Mouse (Mus musculus): ENCODE measurements around the gene Lefty2.
"Not testable (repeated sequence)": the region's sequence is repeated elsewhere in the genome, so short reads cannot be mapped to it uniquely, and the experiment has no call there.

Lefty2 gene

GRCm38 (mm10) chr1:180933659-180934058, 40.8 kb downstream of the Lefty2 start:
- no peak for DNase-seq (ENCODE audit: low read depth, low spot score)

- no peak for DNase-seq (ENCODE audit: low read depth, low spot score)
These were observed 41.8 kb downstream of the Lefty2 start, which contains the start of gene Lefty1 for GRCm38 (mm10) chr1:180934467-180935419. Lefty1 (plus strand) TSS chr1:180935022.

GRCm38 (mm10) chr1:180936610-180937398, 43.9 kb downstream of the Lefty2 start:
- DNase-seq (ENCODE audit: low read depth, low spot score), result not testable (repeated sequence)

- DNase-seq (ENCODE audit: low read depth, low spot score), result not testable (repeated sequence)
These were observed 44.7 kb downstream of the Lefty2 start for GRCm38 (mm10) chr1:180937631-180938030.

- DNase-seq (ENCODE audit: low read depth, low spot score), result not testable (repeated sequence)
These were observed 45.9 kb downstream of the Lefty2 start for GRCm38 (mm10) chr1:180938781-180939180.

- no peak for DNase-seq (ENCODE audit: low read depth, low spot score)
These were observed 48.0 kb downstream of the Lefty2 start for GRCm38 (mm10) chr1:180940776-180941460.

GRCm38 (mm10) chr1:180941726-180942125, 48.8 kb downstream of the Lefty2 start:
- DNase-seq (ENCODE audit: low read depth, low spot score), result no peak

GRCm38 (mm10) chr1:180942166-180943031, 49.5 kb downstream of the Lefty2 start, which contains the start of gene Tmem63a:
Tmem63a (plus strand) TSS chr1:180942344.
- DNase-seq (ENCODE audit: low read depth, low spot score), result no peak

- DNase-seq (ENCODE audit: low read depth, low spot score), result no peak
These were observed 50.2 kb downstream of the Lefty2 start for GRCm38 (mm10) chr1:180943032-180943644.

- no peak for DNase-seq (ENCODE audit: low read depth, low spot score)
These were observed 51.0 kb downstream of the Lefty2 start for GRCm38 (mm10) chr1:180943896-180944295.

- no peak for DNase-seq (ENCODE audit: low read depth, low spot score)
These were observed 51.6 kb downstream of the Lefty2 start for GRCm38 (mm10) chr1:180944553-180944952.

GRCm38 (mm10) chr1:180945001-180945980, 52.4 kb downstream of the Lefty2 start:
- no peak for DNase-seq (ENCODE audit: low read depth, low spot score)

GRCm38 (mm10) chr1:180946448-180946847, 53.5 kb downstream of the Lefty2 start:
- no peak for DNase-seq (ENCODE audit: low read depth, low spot score)

All from retina, adult 2 months (tissue).